Mouse (Mus musculus): Measurements from ENCODE around the gene Tmem235. TPM values are rescaled to one million over a fixed set of nuclear protein-coding genes. Genes with fewer than 3 reads are reported as not detected.
A peak's percentile ranks its signal among the peaks of the same experiment; 100 is the strongest.
"Not testable (repeated sequence)": the region's sequence is repeated elsewhere in the genome, so short reads cannot be mapped to it uniquely, and the experiment has no call there.

The Tmem235 gene
- polyA plus RNA-seq, 1 experiment: not detected

DNA sequence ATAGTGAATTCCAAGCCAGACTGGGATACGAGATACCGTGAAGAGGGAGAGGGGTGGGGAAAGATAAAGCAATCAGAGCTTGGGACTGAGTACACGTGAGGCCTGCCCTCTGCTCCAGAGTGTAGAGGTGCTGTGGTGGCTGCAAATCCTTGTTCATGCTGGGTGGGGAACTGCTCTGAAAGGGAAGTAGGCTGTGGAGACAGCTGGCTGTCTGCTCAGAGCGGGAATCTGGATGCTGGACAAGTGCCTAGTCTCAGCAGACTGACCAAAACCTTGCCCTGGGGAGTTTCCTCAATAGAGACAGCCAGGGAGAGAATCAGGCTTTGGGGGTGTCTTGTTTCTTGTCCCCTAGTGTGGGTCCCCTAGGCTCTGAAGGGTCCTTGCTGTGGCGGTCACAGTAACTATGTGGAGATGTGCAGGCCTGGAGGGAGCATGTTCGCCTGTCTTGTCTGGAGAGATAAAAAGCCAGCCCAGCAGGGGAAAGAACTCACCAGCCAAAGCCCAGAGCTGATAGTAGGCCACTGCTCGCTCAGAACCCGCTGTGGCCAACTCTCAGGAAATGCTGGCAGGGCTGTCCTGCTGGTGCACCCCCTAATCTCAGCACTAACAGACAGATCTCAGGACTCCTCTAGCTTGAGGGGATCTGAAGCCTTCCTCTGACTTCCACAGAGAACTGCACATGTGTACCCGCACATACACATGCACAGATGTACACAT, 31.5 kb upstream of the Tmem235 start:
- Histone ChIP-seq H3K27me3 (ENCODE audit: control insufficient read depth, insufficient read depth, low read length, poor library complexity, severe bottlenecking) (no peaks in the 10 kb centered on the region), H3K4me1 (ENCODE audit: control insufficient read depth, insufficient read depth, low read length) (no peaks in the 10 kb centered on the region), H3K9me3 (replicated peaks; ENCODE audit: control insufficient read depth, insufficient read depth, low read length, poor library complexity, severe bottlenecking) (no peaks in the 10 kb centered on the region), H3K9ac (ENCODE audit: low read depth, poor library complexity, severe bottlenecking) (no peak overlapping the region), H3K27ac (ENCODE audit: insufficient read depth, low read length) (no peak overlapping the region), H3K36me3 (ENCODE audit: control insufficient read depth, insufficient read depth, low read length, poor library complexity, severe bottlenecking) (no peaks in the 10 kb centered on the region), H3K4me3 (ENCODE audit: low read depth, low read length) (no peak overlapping the region)
- TF ChIP-seq POLR2A (IDR thresholded peaks at IDR 0.05; ENCODE audit: insufficient read depth, low read length) (no peak), EP300 (IDR thresholded peaks at IDR 0.05; ENCODE audit: insufficient read depth, low read depth, low read length) (no peak), CTCF (IDR thresholded peaks at IDR 0.05; ENCODE audit: low read depth, low read length) (no peak)

DNA sequence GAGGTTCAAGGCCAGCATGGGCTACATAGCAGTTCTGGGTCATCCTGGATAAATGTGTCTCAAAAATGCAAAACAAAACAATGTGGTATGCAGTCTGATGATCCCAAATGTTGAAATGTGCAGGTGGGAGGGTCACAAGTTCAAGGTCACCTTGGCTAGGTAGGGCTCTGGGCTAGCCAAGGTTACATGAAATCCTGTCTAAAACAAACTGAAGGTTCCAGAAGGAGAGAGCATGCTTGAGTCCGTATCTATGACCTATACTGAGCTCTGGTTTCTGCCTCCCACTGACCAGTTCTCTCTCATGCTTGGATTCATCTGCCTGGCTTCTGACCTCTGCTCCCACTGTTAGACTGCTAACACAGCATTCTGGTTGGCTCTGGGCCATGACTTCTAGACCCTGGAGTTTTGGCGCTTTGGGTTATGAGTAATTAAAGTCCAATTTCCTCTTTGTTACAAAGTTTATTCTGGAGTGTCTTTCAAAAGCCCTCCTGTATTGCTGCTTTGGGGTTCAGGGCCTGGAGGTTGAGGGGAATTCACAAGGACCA, 30.8 kb upstream of the Tmem235 start:
- no peak overlapping the region for H3K9ac ChIP-seq (ENCODE audit: low read depth, poor library complexity, severe bottlenecking)
- TF ChIP-seq CTCF (IDR thresholded peaks at IDR 0.05; ENCODE audit: low read depth, low read length) (no peak), EP300 (IDR thresholded peaks at IDR 0.05; ENCODE audit: insufficient read depth, low read depth, low read length) (no peak), POLR2A (IDR thresholded peaks at IDR 0.05; ENCODE audit: insufficient read depth, low read length) (no peak)
- H3K4me3 ChIP-seq (ENCODE audit: low read depth, low read length): no peak overlapping the region
- H3K36me3 ChIP-seq (ENCODE audit: control insufficient read depth, insufficient read depth, low read length, poor library complexity, severe bottlenecking): no peaks in the 10 kb centered on the region
- no peaks in the 10 kb centered on the region for H3K9me3 ChIP-seq (replicated peaks; ENCODE audit: control insufficient read depth, insufficient read depth, low read length, poor library complexity, severe bottlenecking)
- H3K27me3 ChIP-seq (ENCODE audit: control insufficient read depth, insufficient read depth, low read length, poor library complexity, severe bottlenecking): no peaks in the 10 kb centered on the region
- H3K27ac ChIP-seq (ENCODE audit: insufficient read depth, low read length): no peak overlapping the region
- H3K4me1 ChIP-seq (ENCODE audit: control insufficient read depth, insufficient read depth, low read length): no peaks in the 10 kb centered on the region

DNA sequence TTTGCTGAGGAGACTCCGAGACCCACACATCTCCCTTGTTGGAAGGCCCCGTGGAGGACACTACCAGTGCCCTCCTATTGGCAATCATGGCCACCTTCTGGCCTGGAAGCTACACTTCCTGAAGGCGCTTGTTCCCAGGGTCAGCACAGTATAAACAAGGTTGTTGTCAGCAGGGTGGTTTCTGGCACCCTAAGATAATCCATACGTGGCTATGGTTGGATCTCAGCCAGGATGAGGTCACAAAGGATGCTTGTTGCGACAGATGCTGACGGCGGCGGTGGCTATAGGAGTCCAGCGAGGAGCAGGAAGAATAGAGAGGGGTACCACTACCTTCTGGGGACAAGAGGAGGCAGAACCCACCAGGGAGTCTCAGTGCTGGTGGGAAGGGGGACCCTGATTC, 30.2 kb upstream of the Tmem235 start:
- H3K4me1 ChIP-seq (ENCODE audit: control insufficient read depth, insufficient read depth, low read length): no peaks in the 10 kb centered on the region
- no peaks in the 10 kb centered on the region for H3K27me3 ChIP-seq (ENCODE audit: control insufficient read depth, insufficient read depth, low read length, poor library complexity, severe bottlenecking)
- H3K4me3 ChIP-seq (ENCODE audit: low read depth, low read length): no peak overlapping the region
- no peak overlapping the region for H3K27ac ChIP-seq (ENCODE audit: insufficient read depth, low read length)
- H3K36me3 ChIP-seq (ENCODE audit: control insufficient read depth, insufficient read depth, low read length, poor library complexity, severe bottlenecking): no peaks in the 10 kb centered on the region
- no peaks in the 10 kb centered on the region for H3K9me3 ChIP-seq (replicated peaks; ENCODE audit: control insufficient read depth, insufficient read depth, low read length, poor library complexity, severe bottlenecking)
- no peak for TF ChIP-seq CTCF (IDR thresholded peaks at IDR 0.05; ENCODE audit: low read depth, low read length)
- TF ChIP-seq POLR2A (IDR thresholded peaks at IDR 0.05; ENCODE audit: insufficient read depth, low read length): no peak
- no peak for TF ChIP-seq EP300 (IDR thresholded peaks at IDR 0.05; ENCODE audit: insufficient read depth, low read depth, low read length)
- no peak overlapping the region for H3K9ac ChIP-seq (ENCODE audit: low read depth, poor library complexity, severe bottlenecking)

DNA sequence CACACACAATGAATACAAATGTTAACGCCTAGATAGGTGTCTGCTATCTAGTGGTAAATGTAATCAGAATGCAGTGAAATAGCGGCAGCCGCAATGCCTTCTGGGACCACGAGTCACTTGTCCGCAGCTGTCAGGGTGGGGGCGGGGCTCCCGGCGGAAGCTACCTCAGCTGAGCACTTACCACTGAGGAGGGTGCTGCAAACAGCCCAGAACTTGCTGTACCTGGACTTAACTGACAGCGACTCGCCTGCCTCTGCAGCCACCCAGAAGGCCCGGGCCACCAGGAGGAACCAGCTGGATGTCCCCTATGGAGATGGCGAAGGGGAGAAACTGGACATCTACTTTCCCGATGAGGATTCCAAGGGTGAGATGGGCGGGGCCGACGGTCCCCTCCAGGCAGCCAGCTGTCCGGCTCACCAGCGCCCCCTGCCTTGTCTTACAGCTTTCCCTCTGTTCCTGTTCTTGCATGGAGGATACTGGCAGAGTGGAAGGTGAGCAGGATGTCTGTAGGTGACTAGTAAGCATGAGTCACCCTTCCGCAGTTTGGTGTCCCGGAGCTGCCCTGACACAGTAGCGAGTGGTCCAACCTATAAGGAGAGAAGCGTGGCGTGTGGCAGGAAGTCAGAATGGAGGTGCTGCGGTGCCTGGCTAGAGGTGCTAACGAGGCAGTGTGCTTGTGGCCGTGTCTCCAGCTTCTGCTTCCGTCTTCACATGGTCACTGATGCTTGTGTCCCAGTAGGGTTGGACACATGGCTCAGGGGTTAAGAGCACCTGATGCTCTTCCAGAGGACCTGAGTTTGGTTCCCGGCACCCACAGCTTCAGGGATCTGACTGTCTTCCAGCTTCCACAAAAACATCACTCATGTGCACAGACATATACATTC, 28.2 kb upstream of the Tmem235 start:
- H3K27ac ChIP-seq (ENCODE audit: insufficient read depth, low read length): no peak overlapping the region
- H3K27me3 ChIP-seq (ENCODE audit: control insufficient read depth, insufficient read depth, low read length, poor library complexity, severe bottlenecking): no peaks in the 10 kb centered on the region
- H3K9ac ChIP-seq (ENCODE audit: low read depth, poor library complexity, severe bottlenecking): no peak overlapping the region
- peak overlapping the region; percentile 84 for H3K4me3 ChIP-seq (ENCODE audit: low read depth, low read length)
- H3K4me1 ChIP-seq (ENCODE audit: control insufficient read depth, insufficient read depth, low read length): no peaks in the 10 kb centered on the region
- no peaks in the 10 kb centered on the region for H3K9me3 ChIP-seq (replicated peaks; ENCODE audit: control insufficient read depth, insufficient read depth, low read length, poor library complexity, severe bottlenecking)
- H3K36me3 ChIP-seq (ENCODE audit: control insufficient read depth, insufficient read depth, low read length, poor library complexity, severe bottlenecking): no peaks in the 10 kb centered on the region
- TF ChIP-seq CTCF (IDR thresholded peaks at IDR 0.05; ENCODE audit: low read depth, low read length) (peak; percentile 82), POLR2A (IDR thresholded peaks at IDR 0.05; ENCODE audit: insufficient read depth, low read length) (no peak), EP300 (IDR thresholded peaks at IDR 0.05; ENCODE audit: insufficient read depth, low read depth, low read length) (0 out of 2 replicates have a peak, but pooled peaks have one; percentile 23)

DNA sequence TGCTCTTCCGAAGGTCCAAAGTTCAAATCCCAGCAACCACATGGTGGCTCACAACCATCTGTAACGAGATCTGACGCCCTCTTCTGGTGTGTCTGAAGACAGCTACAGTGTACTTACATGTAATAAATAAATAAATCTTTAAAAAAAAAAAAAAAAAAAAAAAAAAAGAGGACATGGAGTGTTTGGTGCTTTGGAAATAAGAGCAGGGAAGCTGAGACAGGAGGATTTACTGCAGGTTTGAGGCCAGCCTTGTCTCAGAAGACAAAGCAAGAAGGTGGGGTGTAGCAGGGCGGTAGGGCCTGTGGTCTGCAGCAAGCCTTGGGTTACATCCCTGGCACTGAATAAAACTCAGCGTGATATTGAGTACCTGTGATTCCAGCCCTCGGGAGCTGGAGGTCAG, 27.0 kb upstream of the Tmem235 start:
- H3K9ac ChIP-seq (ENCODE audit: low read depth, poor library complexity, severe bottlenecking); H3K27ac ChIP-seq (ENCODE audit: insufficient read depth, low read length); H3K27me3 ChIP-seq (ENCODE audit: control insufficient read depth, insufficient read depth, low read length, poor library complexity, severe bottlenecking): not testable (repeated sequence)

DNA sequence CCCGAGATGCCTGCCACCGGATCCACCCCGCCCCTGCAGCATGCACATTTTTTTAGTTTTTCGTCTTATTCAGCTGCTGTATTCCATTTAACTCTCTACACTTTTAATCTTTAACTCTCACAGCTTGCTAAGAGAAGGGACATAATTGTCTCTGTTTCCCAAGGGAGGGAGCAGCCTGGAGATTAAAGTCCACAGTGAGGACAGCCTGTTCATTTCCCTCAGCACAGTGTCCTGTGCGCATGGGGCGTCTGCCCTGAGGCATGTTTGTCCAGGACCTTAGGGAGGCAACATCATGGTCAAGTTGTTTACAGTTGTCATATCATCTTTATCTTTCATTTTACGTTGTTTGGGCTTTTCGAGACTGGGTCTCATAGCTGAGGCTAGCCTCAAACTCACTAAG, 26.5 kb upstream of the Tmem235 start:
- Histone ChIP-seq H3K36me3 (ENCODE audit: control insufficient read depth, insufficient read depth, low read length, poor library complexity, severe bottlenecking) (no peaks in the 10 kb centered on the region), H3K4me1 (ENCODE audit: control insufficient read depth, insufficient read depth, low read length) (no peaks in the 10 kb centered on the region), H3K27me3 (ENCODE audit: control insufficient read depth, insufficient read depth, low read length, poor library complexity, severe bottlenecking) (no peaks in the 10 kb centered on the region), H3K4me3 (ENCODE audit: low read depth, low read length) (no peak overlapping the region), H3K9ac (ENCODE audit: low read depth, poor library complexity, severe bottlenecking) (no peak overlapping the region), H3K27ac (ENCODE audit: insufficient read depth, low read length) (no peak overlapping the region), H3K9me3 (replicated peaks; ENCODE audit: control insufficient read depth, insufficient read depth, low read length, poor library complexity, severe bottlenecking) (no peaks in the 10 kb centered on the region)
- TF ChIP-seq EP300 (IDR thresholded peaks at IDR 0.05; ENCODE audit: insufficient read depth, low read depth, low read length) (no peak), POLR2A (IDR thresholded peaks at IDR 0.05; ENCODE audit: insufficient read depth, low read length) (no peak), CTCF (IDR thresholded peaks at IDR 0.05; ENCODE audit: low read depth, low read length) (no peak)

More for the DNA sequence above, 27.0 kb upstream of the Tmem235 start:
- not testable (repeated sequence) for H3K4me1 ChIP-seq (ENCODE audit: control insufficient read depth, insufficient read depth, low read length); H3K4me3 ChIP-seq (ENCODE audit: low read depth, low read length); H3K9me3 ChIP-seq (replicated peaks; ENCODE audit: control insufficient read depth, insufficient read depth, low read length, poor library complexity, severe bottlenecking); H3K36me3 ChIP-seq (ENCODE audit: control insufficient read depth, insufficient read depth, low read length, poor library complexity, severe bottlenecking)

All from ES-Bruce4 (cell line).